Mouse (Mus musculus): ENCODE data around the gene Cacna1a. TPM values are rescaled to one million over a fixed set of nuclear protein-coding genes. Genes with fewer than 3 reads are reported as not detected.
"Not testable (repeated sequence)": the region's sequence is repeated elsewhere in the genome, so short reads cannot be mapped to it uniquely, and the experiment has no call there.

The Cacna1a gene
- polyA plus RNA-seq, 1 experiment from 2014 or later = 8.3 TPM

DNA sequence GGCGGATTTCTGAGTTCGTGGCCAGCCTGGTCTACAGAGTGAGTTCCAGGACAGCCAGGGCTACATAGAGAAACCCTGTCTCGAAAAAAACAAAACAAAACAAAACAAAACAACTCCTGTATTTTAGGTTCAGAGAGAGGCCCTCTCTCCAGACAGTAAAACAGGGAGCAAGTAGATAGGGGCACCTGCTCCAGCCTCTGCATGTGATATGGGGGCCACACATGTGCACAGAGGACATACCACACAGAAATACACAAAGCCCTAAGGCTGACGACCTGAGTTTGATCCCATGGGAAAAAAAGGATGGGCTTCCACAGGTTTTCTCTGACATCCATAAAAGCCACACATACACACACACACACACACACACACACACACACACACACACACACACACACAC lies 235.2 kb downstream of the Cacna1a start:
- not testable (repeated sequence) for H3K4me1 ChIP-seq (replicated peaks); H3K36me3 ChIP-seq; H3K4me2 ChIP-seq; H3K27ac ChIP-seq; ATAC-seq (replicated peaks; ENCODE audit: insufficient number of reproducible peaks, insufficient read depth, low FRiP score, low read depth); H3K9me3 ChIP-seq (replicated peaks); H3K4me3 ChIP-seq; H3K27me3 ChIP-seq; H3K9ac ChIP-seq
- whole genome bisulfite sequencing = 69% methylated on average over 4 of the region's 4 CpGs

DNA sequence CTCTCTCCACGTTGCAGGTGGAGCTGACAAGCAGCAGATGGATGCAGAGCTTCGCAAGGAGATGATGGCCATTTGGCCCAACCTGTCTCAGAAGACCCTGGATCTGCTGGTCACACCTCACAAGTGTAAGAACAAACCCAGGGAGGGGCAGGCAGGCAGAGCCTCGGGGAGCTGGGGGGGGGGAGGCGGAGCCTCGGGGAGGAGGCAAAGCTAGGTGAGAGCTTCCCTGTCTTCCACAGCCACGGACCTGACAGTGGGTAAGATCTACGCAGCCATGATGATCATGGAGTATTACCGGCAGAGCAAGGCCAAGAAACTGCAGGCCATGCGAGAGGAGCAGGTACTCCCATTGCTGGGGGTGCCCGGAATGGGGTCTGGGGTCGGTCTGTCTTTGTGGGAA lies 241.3 kb downstream of the Cacna1a start:
- Histone ChIP-seq H3K4me1 (replicated peaks) (no peaks in the 10 kb centered on the region; the same call in 1 of the 2 replicates), H3K9ac (no peak overlapping the region), H3K36me3 (no peaks in the 10 kb centered on the region; the same call in 1 of the 2 replicates), H3K4me3 (no peak overlapping the region), H3K9me3 (replicated peaks) (no peaks in the 10 kb centered on the region), H3K27me3 (no peaks in the 10 kb centered on the region), H3K27ac (no peak overlapping the region), H3K4me2 (no peak overlapping the region)
- 72% methylated on average over 11 of the region's 11 CpGs for WGBS
- no peak for ATAC-seq (replicated peaks; ENCODE audit: insufficient number of reproducible peaks, insufficient read depth, low FRiP score, low read depth)

DNA sequence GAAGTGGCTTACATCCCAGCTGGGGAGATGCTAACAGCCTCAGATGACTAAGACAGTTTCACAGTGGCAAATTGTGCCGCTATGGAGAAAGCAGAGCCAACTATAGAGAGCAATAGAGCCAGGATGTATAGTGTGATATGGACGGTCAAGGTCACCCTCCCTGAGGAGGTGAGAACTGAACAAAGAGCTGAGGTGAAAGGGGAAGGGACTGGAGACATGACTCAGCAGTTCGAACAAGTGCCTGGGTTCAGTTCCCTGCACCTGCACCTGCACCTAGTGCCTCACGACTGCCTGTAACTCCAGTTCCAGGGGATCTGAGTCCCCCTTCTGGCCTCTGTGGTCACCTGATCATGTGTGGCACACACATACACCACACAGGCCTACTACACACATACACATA lies 241.9 kb downstream of the Cacna1a start:
- H3K4me2 ChIP-seq = no peak overlapping the region
- no peak for ATAC-seq (replicated peaks; ENCODE audit: insufficient number of reproducible peaks, insufficient read depth, low FRiP score, low read depth)
- H3K9ac ChIP-seq = no peak overlapping the region
- H3K27me3 ChIP-seq = no peaks in the 10 kb centered on the region
- no peaks in the 10 kb centered on the region; the same call in 1 of the 2 replicates for H3K36me3 ChIP-seq
- H3K9me3 ChIP-seq (replicated peaks) = no peaks in the 10 kb centered on the region
- H3K4me1 ChIP-seq (replicated peaks) = peaks cover 5% of the 10 kb centered on the region
- 69% methylated on average over 4 of the region's 4 CpGs for WGBS
- H3K4me3 ChIP-seq = no peak overlapping the region
- no peak overlapping the region for H3K27ac ChIP-seq

DNA sequence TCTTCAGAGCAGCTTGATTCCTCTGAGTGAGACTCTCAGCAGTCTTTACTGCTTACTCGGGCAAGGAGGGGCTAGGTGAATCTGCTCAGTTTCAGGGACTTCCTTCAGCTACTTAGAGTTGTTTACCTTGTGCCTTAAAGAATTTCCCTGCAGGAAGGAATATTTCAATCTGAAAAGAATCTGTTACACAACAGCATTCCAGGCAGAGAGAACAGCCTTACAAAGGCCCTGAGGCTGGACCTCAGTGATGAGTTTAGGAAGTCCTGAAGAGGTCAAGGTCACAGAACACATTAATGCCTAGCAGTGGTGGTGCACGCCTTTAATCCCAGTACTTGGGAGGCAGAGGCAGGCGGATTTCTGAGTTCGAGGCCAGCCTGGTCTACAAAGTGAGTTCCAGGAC lies 243.6 kb downstream of the Cacna1a start:
- H3K27ac ChIP-seq = no peak overlapping the region
- no peak overlapping the region for H3K4me2 ChIP-seq
- H3K9ac ChIP-seq = no peak overlapping the region
- H3K4me3 ChIP-seq = no peak overlapping the region
- no peaks in the 10 kb centered on the region for H3K27me3 ChIP-seq
- peaks cover 16% of the 10 kb centered on the region for H3K4me1 ChIP-seq (replicated peaks)
- no peaks in the 10 kb centered on the region for H3K9me3 ChIP-seq (replicated peaks)
- no peaks in the 10 kb centered on the region; the same call in 1 of the 2 replicates for H3K36me3 ChIP-seq
- 89% methylated on average over 4 of the region's 4 CpGs for WGBS
- ATAC-seq (replicated peaks; ENCODE audit: insufficient number of reproducible peaks, insufficient read depth, low FRiP score, low read depth) = no peak

DNA sequence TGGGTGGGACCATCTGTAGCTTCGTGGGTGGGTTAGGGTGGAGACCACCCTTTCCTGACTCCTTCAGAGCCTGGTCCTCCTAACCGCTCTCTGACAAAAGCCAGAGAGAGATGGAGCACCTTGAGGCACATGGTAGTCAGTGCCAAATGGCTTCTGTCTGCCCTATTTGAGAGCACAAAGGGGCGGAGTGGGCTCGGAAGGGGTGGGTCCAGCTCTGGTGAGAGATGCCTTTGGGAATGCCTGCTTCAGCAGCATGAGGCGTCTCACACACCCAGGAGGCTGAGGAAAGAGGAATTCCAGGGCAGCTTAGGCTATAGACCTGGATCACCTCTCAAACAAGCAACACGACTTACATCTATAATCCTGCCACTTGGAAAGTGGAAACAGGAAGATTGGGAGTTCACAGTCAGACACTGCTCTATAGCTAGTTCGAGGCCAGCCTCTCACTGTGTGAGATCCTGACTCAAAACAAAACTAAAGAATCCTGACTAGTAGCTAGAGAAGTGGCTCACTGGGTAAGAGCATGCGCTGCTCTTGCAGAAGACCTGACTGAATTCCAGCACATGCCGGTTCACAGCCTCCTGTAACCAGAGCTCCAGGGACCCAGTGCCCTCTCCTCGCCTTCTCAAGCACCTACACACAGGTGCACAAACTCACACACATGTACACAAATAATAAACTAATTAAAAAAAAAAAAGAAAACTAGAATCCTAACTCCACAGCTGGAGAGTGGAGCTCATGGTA lies 245.8 kb downstream of the Cacna1a start:
- Histone ChIP-seq H3K4me3 (no peak overlapping the region), H3K27me3 (no peaks in the 10 kb centered on the region), H3K36me3 (no peaks in the 10 kb centered on the region; the same call in 1 of the 2 replicates), H3K4me1 (replicated peaks) (peaks cover 23% of the 10 kb centered on the region), H3K27ac (no peak overlapping the region), H3K9ac (no peak overlapping the region), H3K4me2 (no peak overlapping the region), H3K9me3 (replicated peaks) (no peaks in the 10 kb centered on the region)
- WGBS = 46% methylated on average over 10 of the region's 10 CpGs
- no peak for ATAC-seq (replicated peaks; ENCODE audit: insufficient number of reproducible peaks, insufficient read depth, low FRiP score, low read depth)

DNA sequence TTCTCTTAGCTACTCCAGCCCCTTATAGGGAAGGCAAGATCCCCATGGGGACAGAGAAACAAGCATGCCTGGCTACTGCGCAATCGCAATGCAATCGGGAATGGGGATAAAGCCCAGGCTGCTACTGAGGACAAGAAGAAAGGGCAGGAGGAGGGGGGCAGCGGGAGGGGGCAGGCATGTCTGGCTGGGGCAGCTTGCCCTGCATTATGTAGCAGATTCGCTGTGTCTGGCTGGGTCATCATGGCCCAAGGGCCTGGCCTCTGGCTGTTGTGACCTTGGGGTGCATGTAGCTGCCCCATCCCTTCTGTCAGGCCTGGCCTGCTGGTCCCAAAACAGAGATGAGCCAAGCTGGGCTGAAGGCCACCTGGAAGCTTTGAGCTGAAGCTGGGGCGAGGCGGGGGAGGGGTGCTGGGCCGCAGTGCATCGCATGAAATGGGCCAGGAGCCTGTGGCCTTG lies 246.6 kb downstream of the Cacna1a start:
- Histone ChIP-seq H3K4me3 (no peak overlapping the region), H3K27ac (no peak overlapping the region), H3K9me3 (replicated peaks) (no peaks in the 10 kb centered on the region), H3K4me1 (replicated peaks) (peaks cover 23% of the 10 kb centered on the region), H3K27me3 (no peaks in the 10 kb centered on the region), H3K9ac (no peak overlapping the region), H3K4me2 (no peak overlapping the region), H3K36me3 (no peaks in the 10 kb centered on the region; the same call in 1 of the 2 replicates)
- no peak for ATAC-seq (replicated peaks; ENCODE audit: insufficient number of reproducible peaks, insufficient read depth, low FRiP score, low read depth)
- WGBS = 52% methylated on average over 9 of the region's 9 CpGs

DNA sequence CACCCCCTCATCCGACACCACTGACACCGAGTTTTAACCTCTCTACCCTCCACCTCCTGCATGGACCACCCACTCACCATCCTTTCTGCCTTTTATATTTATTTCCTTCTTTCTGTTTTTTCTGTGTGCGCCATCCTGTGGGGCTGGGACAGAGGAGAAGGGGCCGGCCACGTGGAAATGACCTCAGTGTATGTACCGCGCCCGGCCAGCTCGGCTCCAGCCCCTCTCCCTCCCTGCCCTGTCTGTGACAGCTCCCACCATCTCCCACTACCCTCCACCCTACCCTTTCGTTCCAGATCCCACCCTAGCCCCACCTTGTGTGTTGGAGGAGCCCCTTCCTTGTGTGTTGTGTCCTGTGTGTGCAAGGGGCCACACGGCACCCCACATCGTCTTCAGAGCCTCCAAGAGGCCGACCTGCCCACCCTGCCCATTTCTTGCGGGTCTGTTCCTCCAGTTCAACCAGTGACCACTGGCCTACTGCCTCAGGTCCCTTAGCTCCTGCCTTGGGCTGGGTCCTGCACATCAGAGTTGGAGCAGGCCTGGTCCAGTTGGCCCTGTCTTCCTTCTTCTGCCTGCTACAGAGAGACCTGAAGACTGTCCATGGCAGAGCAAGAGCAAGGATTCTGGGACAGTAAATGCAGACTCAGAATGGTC lies 247.3 kb downstream of the Cacna1a start:
- Histone ChIP-seq H3K4me2 (no peak overlapping the region), H3K4me1 (replicated peaks) (peaks cover 28% of the 10 kb centered on the region), H3K9ac (no peak overlapping the region), H3K27me3 (no peaks in the 10 kb centered on the region), H3K9me3 (replicated peaks) (no peaks in the 10 kb centered on the region), H3K4me3 (no peak overlapping the region), H3K27ac (no peak overlapping the region; the same call in 1 of the 2 replicates), H3K36me3 (no peaks in the 10 kb centered on the region; the same call in 1 of the 2 replicates)
- no peak for ATAC-seq (replicated peaks; ENCODE audit: insufficient number of reproducible peaks, insufficient read depth, low FRiP score, low read depth)
- WGBS = 74% methylated on average over 14 of the region's 14 CpGs

DNA sequence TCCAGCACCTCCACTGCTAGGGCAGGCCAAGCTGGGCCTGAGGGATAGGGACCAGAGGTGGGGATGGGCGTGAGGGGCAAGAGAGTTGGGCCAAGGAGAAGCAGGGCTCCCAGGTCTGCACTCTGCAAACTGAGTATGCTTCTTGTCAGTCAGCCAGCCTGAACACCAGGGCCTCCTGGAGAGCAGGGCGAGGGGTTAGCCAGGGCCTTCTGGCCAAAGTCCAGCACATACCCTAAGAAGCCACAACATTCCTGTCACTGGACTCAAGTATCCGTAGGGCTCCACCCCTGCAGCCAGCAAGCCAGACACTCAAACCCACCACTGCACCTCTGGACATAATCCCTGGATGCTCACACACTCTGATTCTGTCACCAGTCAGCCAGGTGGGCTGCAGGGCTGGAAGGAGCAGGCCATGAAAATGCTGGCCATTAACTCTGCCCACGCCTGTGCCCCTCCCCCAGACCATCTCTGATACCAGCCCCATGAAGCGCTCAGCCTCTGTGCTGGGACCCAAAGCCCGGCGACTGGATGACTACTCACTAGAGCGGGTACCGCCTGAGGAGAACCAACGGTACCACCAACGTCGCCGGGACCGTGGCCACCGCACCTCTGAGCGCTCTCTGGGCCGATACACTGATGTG lies 247.9 kb downstream of the Cacna1a start:
- Histone ChIP-seq H3K9me3 (replicated peaks) (no peaks in the 10 kb centered on the region), H3K4me2 (no peak overlapping the region), H3K4me3 (no peak overlapping the region), H3K4me1 (replicated peaks) (peaks cover 30% of the 10 kb centered on the region), H3K9ac (no peak overlapping the region), H3K27me3 (no peaks in the 10 kb centered on the region), H3K36me3 (no peaks in the 10 kb centered on the region; the same call in 1 of the 2 replicates), H3K27ac (no peak overlapping the region; the same call in 1 of the 2 replicates)
- WGBS = 70% methylated on average over 17 of the region's 17 CpGs
- ATAC-seq (replicated peaks; ENCODE audit: insufficient number of reproducible peaks, insufficient read depth, low FRiP score, low read depth) = no peak

DNA sequence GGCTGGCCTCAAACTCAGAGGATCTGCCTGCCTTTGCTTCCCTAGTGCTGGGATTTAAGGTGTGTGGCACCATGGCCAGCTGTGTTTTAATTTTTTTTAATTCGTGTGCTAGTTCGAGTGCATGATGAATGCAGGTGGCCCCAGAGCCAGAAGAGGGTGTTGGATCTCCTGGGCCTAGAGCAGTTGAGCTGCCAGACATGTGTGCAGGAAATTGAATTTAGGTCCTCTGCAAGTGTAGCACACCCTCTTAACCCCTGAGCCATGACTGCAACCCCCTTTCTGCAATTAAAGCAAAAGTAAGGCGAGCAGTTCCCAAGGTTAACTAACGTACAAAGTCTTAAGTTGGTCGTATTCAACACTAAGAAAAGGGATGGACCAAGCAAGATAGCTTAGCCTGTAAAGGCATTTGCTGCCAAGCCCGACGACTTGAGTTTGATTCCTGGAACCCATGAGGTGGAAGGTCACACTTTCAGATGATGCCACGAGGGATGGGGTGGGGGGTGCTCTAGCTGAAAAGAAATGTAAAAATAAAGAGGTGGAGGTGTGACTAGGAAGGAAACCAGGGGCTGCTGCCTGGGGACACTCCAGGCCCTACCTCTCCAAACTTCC lies 249.8 kb downstream of the Cacna1a start:
- Histone ChIP-seq H3K4me3 (peak overlapping the region; percentile 66), H3K27me3 (no peaks in the 10 kb centered on the region), H3K36me3 (no peaks in the 10 kb centered on the region; the same call in 1 of the 2 replicates), H3K9me3 (replicated peaks) (no peaks in the 10 kb centered on the region), H3K9ac (peak overlapping the region; percentile 74), H3K4me1 (replicated peaks) (peaks cover 30% of the 10 kb centered on the region), H3K27ac (no peak overlapping the region), H3K4me2 (peak overlapping the region; percentile 94)
- ATAC-seq (replicated peaks; ENCODE audit: insufficient number of reproducible peaks, insufficient read depth, low FRiP score, low read depth) = no peak
- 52% methylated on average over 8 of the region's 8 CpGs for WGBS

DNA sequence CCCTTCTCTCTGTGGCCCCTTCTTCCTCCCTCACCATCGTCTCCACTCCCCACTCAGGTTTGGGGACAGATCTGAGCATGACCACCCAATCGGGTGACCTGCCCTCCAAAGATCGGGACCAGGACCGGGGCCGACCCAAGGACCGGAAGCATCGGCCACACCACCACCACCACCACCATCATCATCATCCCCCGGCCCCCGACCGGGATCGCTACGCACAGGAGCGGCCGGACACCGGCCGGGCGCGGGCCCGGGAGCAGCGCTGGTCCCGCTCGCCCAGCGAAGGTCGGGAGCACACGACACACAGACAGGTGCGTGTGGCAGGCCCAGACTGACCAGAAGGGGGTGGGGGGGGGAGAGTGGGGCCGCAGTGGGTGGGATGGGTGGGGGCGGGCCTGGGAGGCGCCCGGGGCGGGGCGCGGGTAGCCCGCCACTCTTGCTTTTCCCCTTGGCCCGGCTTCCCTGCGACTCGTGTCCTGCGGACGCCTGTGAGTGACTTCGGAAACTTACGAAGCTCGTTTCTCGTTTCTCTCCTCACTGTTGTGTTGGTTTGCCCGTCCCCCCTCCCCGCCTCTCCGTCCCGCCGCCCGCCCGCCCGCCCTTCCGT lies 250.4 kb downstream of the Cacna1a start:
- no peaks in the 10 kb centered on the region for H3K9me3 ChIP-seq (replicated peaks)
- 1% methylated on average over 45 of the region's 52 CpGs for WGBS
- no peaks in the 10 kb centered on the region for H3K27me3 ChIP-seq
- H3K27ac ChIP-seq = peak overlapping the region; percentile 90
- H3K4me2 ChIP-seq = peak overlapping the region; percentile 94
- no peaks in the 10 kb centered on the region for H3K36me3 ChIP-seq
- H3K4me1 ChIP-seq (replicated peaks) = peaks cover 30% of the 10 kb centered on the region
- peak overlapping the region; percentile 74 for H3K9ac ChIP-seq
- peak; percentile 29 for ATAC-seq (replicated peaks; ENCODE audit: insufficient number of reproducible peaks, insufficient read depth, low FRiP score, low read depth)
- H3K4me3 ChIP-seq = peak overlapping the region; percentile 66
